Mouse (Mus musculus) left cerebral cortex, adult 18-20 months (tissue): ENCODE results near the gene Gm6465. TPM values are rescaled to one million over a fixed set of nuclear protein-coding genes. Genes with fewer than 3 reads are reported as not detected.
"Not testable (repeated sequence)": the region's sequence is repeated elsewhere in the genome, so short reads cannot be mapped to it uniquely, and the experiment has no call there.

Experiments used
- DNase-seq, 2 experiments: peaks; one replicate each; pipeline ENCODE4 v3.0.0; 2021 to 2022; ENCODE audit warnings: low spot score in 2 of 2, mixed read lengths in 1 of 2
- long read RNA-seq, 2 experiments: library from polyadenylated mRNA; stranded (forward); transcript quantifications; one replicate each; pipeline ENCODE4 v2.0.0; 2021
- total RNA-seq, 2 experiments: library from RNA; stranded (reverse); gene quantifications; 2 replicates each; pipeline ENCODE4 v1.2.3; 2021

Gene Gm6465
- not detected for total RNA-seq
- long read RNA-seq, experiment 1, result 0 reads
- long read RNA-seq, experiment 2, result 0 reads

GRCm38 (mm10) chr5:11845239-11845638 lies at the start of gene Gm6465:
TSS of gene Gm6465 (plus strand) at chr5:11845539.
- not testable (repeated sequence) for DNase-seq

- DNase-seq, result not testable (repeated sequence)
Observed at GRCm38 (mm10) chr5:11845824-11846223, 485 bp downstream of the Gm6465 start.

- DNase-seq, result not testable (repeated sequence)
Observed at GRCm38 (mm10) chr5:11857909-11858308, 12.6 kb downstream of the Gm6465 start.

Other genes with a start within 250 kb of the Gm6465 start
- gene Gm8922, start 163.6 kb upstream of the Gm6465 start, total RNA-seq, result not detected
- gene Gm8926, start 75.0 kb upstream of the Gm6465 start, total RNA-seq, result not detected
- gene 4933402N22Rik, start 72.5 kb downstream of the Gm6465 start, total RNA-seq, result not detected